Mouse (Mus musculus) midbrain, postnatal 0 days (tissue): ENCODE measurements around the gene Adnp. TPM values are rescaled to one million over a fixed set of nuclear protein-coding genes. Genes with fewer than 3 reads are reported as not detected.
A peak's percentile ranks its signal among the peaks of the same experiment; 100 is the strongest.

Source experiments
- ATAC-seq: fragments of 200-750 bp; cut with Nextera tagmentation; 2 replicates; pipeline ENCODE4 v1.8.0; 2017; ENCODE audit warnings: moderate number of reproducible peaks, mild to moderate bottlenecking, moderate TSS enrichment, moderate library complexity; ENCODE audit not compliant: low FRiP score
- DNase-seq: peaks from one replicate; pipeline ENCODE4 v3.0.0-alpha.2; 2015; ENCODE audit warnings: low spot score
- H3K27ac ChIP-seq: fragments of 300-500 bp; sonication (generic); 2 replicates; pipeline ENCODE4 v1.5.1; 2014; ENCODE audit warnings: low read depth, mild to moderate bottlenecking, low read length, mixed read lengths
- H3K27me3 ChIP-seq: fragments of 300-500 bp; sonication (generic); 2 replicates; pipeline ENCODE4 v1.6.1; 2014; ENCODE audit warnings: low read length, control low read depth, mixed read lengths; ENCODE audit not compliant: insufficient read depth
- H3K36me3 ChIP-seq: fragments of 300-500 bp; sonication (generic); 2 replicates; pipeline ENCODE4 v1.6.1; 2014; ENCODE audit warnings: low read length, control low read depth, mixed read lengths; ENCODE audit not compliant: insufficient read depth
- H3K4me1 ChIP-seq: fragments of 300-500 bp; sonication (generic); 2 replicates; pipeline ENCODE4 v1.6.1; 2014; ENCODE audit warnings: mild to moderate bottlenecking, control low read depth, antibody characterized with exemption, low read length, mixed read lengths; ENCODE audit not compliant: insufficient read depth
- H3K4me2 ChIP-seq: fragments of 300-500 bp; sonication (generic); 2 replicates; pipeline ENCODE4 v1.6.1; 2014; ENCODE audit warnings: low read depth, mild to moderate bottlenecking, low read length, mixed read lengths; ENCODE audit not compliant: poor library complexity, severe bottlenecking
- H3K4me3 ChIP-seq: fragments of 300-500 bp; sonication (generic); 2 replicates; pipeline ENCODE4 v1.5.1; 2014; ENCODE audit warnings: low read depth, mild to moderate bottlenecking, low read length, moderate library complexity
- H3K9ac ChIP-seq: fragments of 300-500 bp; sonication (generic); replicated peaks from 2 replicates; pipeline ENCODE4 v1.6.1; 2014; ENCODE audit warnings: mild to moderate bottlenecking, low read length, moderate library complexity, mixed read lengths; ENCODE audit not compliant: poor library complexity, severe bottlenecking
- H3K9me3 ChIP-seq: fragments of 300-500 bp; sonication (generic); 2 replicates; pipeline ENCODE4 v1.6.1; 2016; ENCODE audit warnings: low read length, control low read depth
- CTCF ChIP-seq: IDR thresholded peaks from 2 replicates; pipeline ENCODE4 v1.5.1; 2016; ENCODE audit warnings: antibody characterized with exemption, mild to moderate bottlenecking
- WGBS: fragments of 180-500 bp; shearing (Covaris S2); extraction: QIAGEN DNeasy Blood & Tissue Kit; methylation state at CpG from one replicate; pipeline ENCODE4 v1.1.7; 2014; 5-methylcytosine and 5-hydroxymethylcytosine counted together
- polyA plus RNA-seq: library from polyadenylated mRNA; unstranded; fragments of >200 nt; fragmentation: Nextera tagmentation; extraction: Ambion mirVana; gene quantifications from 2 replicates; pipeline ENCODE4 v1.2.1, GENCODE M21; 2015
- total RNA-seq: library from RNA; depleted of rRNA; stranded (reverse); fragments of >200 nt; gene quantifications from 2 replicates; pipeline ENCODE4 v1.2.3, GENCODE M21; 2014

The Adnp gene
- total and polyA plus RNA-seq, 2 experiments from 2014 or later = 15.4 to 24.9 TPM

DNA sequence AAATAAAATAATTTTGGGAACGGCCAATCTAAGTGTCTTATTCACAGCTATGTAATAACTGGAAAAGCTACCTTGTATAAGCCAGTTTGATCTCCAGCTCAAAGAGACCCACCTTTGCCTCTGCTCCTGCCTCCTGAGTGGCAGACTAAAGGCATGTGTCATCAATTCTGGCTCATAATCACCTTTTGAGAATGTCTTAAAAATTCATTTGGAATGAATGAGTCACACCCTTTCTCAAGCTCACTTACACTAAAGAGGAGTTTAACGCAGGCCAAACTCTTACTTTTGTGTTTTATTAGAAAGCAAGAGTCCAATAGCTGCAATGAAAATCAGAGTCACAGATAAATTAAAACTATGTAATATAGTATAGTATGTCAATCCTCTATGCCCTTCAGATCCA lies 15.1 kb downstream of the Adnp start:
- Histone ChIP-seq H3K9ac (no peak overlapping the region), H3K9me3 (no peaks in the 10 kb centered on the region), H3K4me1 (peaks cover 2% of the 10 kb centered on the region; the same call in 1 of the 2 replicates), H3K36me3 (peaks cover 8% of the 10 kb centered on the region), H3K4me3 (no peak overlapping the region), H3K4me2 (no peak overlapping the region), H3K27ac (no peak overlapping the region), H3K27me3 (no peaks in the 10 kb centered on the region)
- DNase-seq = no peak
- ATAC-seq = no peak
- WGBS = 92% methylated on average over 2 of the region's 2 CpGs
- TF ChIP-seq CTCF = no peak

DNA sequence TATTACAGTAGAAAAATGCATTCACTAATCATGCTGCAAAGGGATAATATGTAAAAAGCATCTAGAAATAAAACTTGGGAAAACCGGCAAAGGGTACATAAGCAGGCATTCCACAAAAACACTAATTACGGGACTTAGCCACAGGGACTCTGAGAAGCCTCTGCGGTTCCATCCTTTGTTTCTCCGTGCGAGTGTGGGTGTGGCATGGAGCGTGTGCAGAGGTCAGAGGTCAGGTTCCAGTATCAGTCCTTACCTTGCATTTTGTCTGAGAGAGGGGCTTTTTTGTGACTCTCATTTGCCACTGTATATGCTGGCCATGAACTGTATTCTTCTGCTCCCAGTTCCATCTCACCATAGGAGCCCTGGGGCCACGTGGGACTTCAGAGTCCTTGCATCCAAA lies 31.0 kb downstream of the Adnp start:
- TF ChIP-seq CTCF = no peak
- no peak overlapping the region for H3K9ac ChIP-seq
- H3K9me3 ChIP-seq = no peaks in the 10 kb centered on the region
- DNase-seq = no peak
- no peak overlapping the region for H3K4me3 ChIP-seq
- ATAC-seq = no peak
- H3K4me1 ChIP-seq = no peaks in the 10 kb centered on the region
- H3K27me3 ChIP-seq = no peaks in the 10 kb centered on the region
- 48% methylated on average over 7 of the region's 7 CpGs for WGBS
- no peak overlapping the region for H3K4me2 ChIP-seq
- no peak overlapping the region for H3K27ac ChIP-seq
- peaks cover 5% of the 10 kb centered on the region; the same call in 1 of the 2 replicates for H3K36me3 ChIP-seq

- WGBS = 13% methylated on average over 13 of the region's 13 CpGs
- no peaks in the 10 kb centered on the region for H3K36me3 ChIP-seq
- DNase-seq (no peak), ATAC-seq (no peak)
- H3K9me3 ChIP-seq = no peaks in the 10 kb centered on the region
- no peak overlapping the region for H3K27ac ChIP-seq
- no peak overlapping the region for H3K4me3 ChIP-seq
- no peak overlapping the region for H3K9ac ChIP-seq
- TF ChIP-seq CTCF = no peak
- H3K4me1 ChIP-seq = peaks cover 8% of the 10 kb centered on the region; the same call in 1 of the 2 replicates
- H3K4me2 ChIP-seq = 0 out of 2 replicates have a peak overlapping the region, but pooled peaks have one; percentile 2
- no peaks in the 10 kb centered on the region for H3K27me3 ChIP-seq
These were observed 36.7 kb downstream of the Adnp start for GRCm38 (mm10) chr2:168170167-168170685.

DNA sequence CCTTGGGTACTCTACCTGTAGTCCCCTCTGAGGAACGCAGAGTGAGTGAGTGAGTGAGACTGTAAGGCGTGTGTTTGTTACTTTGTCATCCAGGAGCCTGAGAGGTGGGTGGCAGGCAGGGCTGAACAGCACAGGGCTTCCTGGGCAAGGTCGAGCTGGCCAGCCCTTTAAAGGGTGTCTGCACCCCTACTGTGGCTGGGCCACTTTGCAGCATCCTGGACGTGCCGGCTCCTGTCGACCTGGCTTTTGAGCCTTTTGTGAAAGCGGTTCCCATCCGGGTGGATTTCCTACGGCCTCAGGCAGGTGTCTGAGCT lies 37.2 kb downstream of the Adnp start:
- Histone ChIP-seq H3K27ac (no peak overlapping the region), H3K9ac (no peak overlapping the region), H3K27me3 (no peaks in the 10 kb centered on the region), H3K36me3 (no peaks in the 10 kb centered on the region), H3K9me3 (no peaks in the 10 kb centered on the region), H3K4me3 (no peak overlapping the region), H3K4me2 (0 out of 2 replicates have a peak overlapping the region, but pooled peaks have one; percentile 2), H3K4me1 (peaks cover 8% of the 10 kb centered on the region; the same call in 1 of the 2 replicates)
- DNase-seq = no peak
- 4% methylated on average over 9 of the region's 9 CpGs for WGBS
- no peak for ATAC-seq
- no peak for TF ChIP-seq CTCF

DNA sequence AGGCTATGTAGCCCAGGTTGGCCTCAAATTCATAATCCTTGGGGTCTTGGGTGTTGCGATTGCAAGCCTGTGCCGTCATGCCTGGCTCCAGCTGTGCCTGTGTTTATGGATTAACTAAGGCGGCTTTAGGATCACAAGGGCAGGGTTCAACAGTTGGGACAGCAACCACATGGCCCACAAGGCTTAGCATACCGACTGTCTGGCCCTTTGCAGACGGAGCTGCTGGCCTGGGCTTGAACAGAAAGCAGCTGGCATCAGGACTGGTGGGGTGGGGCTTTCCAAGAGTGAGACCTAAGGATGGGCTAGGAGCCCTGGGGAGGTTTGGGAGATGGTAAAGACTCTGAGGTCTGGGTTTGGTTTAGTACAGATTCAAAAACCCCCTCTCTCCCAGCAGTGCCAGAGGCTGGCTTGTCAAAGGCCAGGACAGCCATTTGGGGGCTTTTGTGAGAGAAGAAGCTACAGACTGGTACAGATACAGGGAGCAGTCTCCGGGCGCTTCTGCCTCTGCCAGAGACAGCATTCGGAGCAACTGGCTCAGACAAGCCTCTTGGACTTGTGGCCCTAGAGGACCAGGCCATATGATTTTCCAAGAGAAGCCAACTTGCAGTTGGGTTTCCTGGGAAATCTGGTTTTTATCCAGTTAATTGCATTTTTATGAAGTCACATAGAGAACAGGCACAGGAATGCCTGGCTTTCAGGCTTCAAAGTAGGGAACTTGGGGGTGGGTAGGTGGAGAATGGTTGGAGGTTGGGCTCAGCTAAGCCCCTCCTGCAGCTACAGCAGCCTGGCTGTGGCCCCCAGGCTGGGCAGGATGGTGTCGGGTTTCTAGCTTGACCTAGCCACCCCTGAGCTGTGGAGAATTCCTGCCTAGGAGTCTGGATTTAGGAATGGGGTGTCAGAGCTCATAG lies 37.8 kb downstream of the Adnp start:
- peaks cover 8% of the 10 kb centered on the region; the same call in 1 of the 2 replicates for H3K4me1 ChIP-seq
- no peaks in the 10 kb centered on the region for H3K36me3 ChIP-seq
- DNase-seq = no peak
- TF ChIP-seq CTCF = no peak
- WGBS = 28% methylated on average over 9 of the region's 9 CpGs
- no peaks in the 10 kb centered on the region for H3K9me3 ChIP-seq
- no peaks in the 10 kb centered on the region for H3K27me3 ChIP-seq
- no peak; the same call in 1 of the 2 replicates for ATAC-seq
- no peak overlapping the region for H3K27ac ChIP-seq
- no peak overlapping the region for H3K4me3 ChIP-seq
- H3K9ac ChIP-seq = no peak overlapping the region
- no peak overlapping the region for H3K4me2 ChIP-seq

DNA sequence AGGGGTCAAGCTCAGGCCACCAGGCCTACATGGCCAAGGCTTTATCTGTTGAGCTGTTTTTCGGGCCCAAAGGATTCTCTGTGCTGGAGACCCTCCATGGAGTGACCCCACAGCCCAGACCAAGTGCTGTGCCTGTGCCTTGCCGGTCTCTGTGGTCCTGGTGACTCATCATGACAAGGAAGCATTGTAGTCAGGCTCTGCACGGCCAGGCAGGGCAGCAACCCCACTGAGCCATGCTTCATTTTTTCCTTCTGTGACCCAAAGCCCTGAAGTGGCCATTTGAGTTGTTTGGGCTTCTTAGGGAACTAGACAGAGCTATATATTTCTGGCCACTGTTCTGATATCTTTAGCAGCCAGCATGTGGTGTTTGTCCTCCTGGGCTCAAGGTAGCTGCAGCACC lies 39.1 kb downstream of the Adnp start:
- Histone ChIP-seq H3K9ac (no peak overlapping the region), H3K4me2 (no peak overlapping the region), H3K4me1 (peaks cover 8% of the 10 kb centered on the region; the same call in 1 of the 2 replicates), H3K4me3 (no peak overlapping the region), H3K27me3 (no peaks in the 10 kb centered on the region), H3K9me3 (no peaks in the 10 kb centered on the region), H3K36me3 (no peaks in the 10 kb centered on the region), H3K27ac (no peak overlapping the region)
- ATAC-seq (no peak), DNase-seq (no peak)
- 65% methylated on average over 3 of the region's 3 CpGs for WGBS
- no peak for TF ChIP-seq CTCF
